Comparison of ENCODE assay signal across 6 mouse cellular contexts in genomic region chr13:12619808-12620207, GRCm38 (mm10). TPM values are rescaled to one million over a fixed set of nuclear protein-coding genes. Genes with fewer than 3 reads are reported as not detected.
DNase-seq lines count a peak whose midpoint lies in the region; ATAC-seq lines count a peak whose summit lies in the region.
"Not testable (repeated sequence)": the region's sequence is repeated elsewhere in the genome, so short reads cannot be mapped to it uniquely, and the experiment has no call there.

No protein-coding gene starts in this region.

- not testable (repeated sequence) for H3K36me3 ChIP-seq in kidney, embryonic 16.5 days (ENCODE audit: insufficient read depth, low read length)

- WGBS in kidney, embryonic 16.5 days, result 91% methylated on average over 8 of the region's 8 CpGs

- not testable (repeated sequence) for H3K4me3 ChIP-seq in kidney, embryonic 16.5 days (ENCODE audit: low read length)

- not testable (repeated sequence) for H3K4me2 ChIP-seq in kidney, embryonic 16.5 days (replicated peaks; ENCODE audit: low read depth, low read length)

- DNase-seq in heart, adult 11 months, result peak; percentile 43
- peak; percentile 26 for DNase-seq in kidney, adult 18-20 months
- peak; percentile 45 to 65 for DNase-seq in kidney, adult 8-10 months
- DNase-seq in kidney, postnatal 10 days, result peak; percentile 6
- DNase-seq in kidney, postnatal 25 days, result peak; percentile 29 to 58

- ATAC-seq in kidney, embryonic 16.5 days (ENCODE audit: low FRiP score, low TSS enrichment), result 0 out of 2 replicates have a peak, but pooled peaks have one; percentile 36

- H3K4me1 ChIP-seq in kidney, embryonic 16.5 days (ENCODE audit: insufficient read depth, low read length), result not testable (repeated sequence)

- not testable (repeated sequence) for H3K27ac ChIP-seq in kidney, embryonic 16.5 days (ENCODE audit: low read length)

- not testable (repeated sequence) for H3K9me3 ChIP-seq in kidney, embryonic 16.5 days (ENCODE audit: low read length)

- not testable (repeated sequence) for H3K27me3 ChIP-seq in kidney, embryonic 16.5 days (ENCODE audit: insufficient read depth, low read length)

- H3K9ac ChIP-seq in kidney, embryonic 16.5 days (replicated peaks; ENCODE audit: low read length), result not testable (repeated sequence)

RNA-seq across cellular contexts. Expression of gene Ero1lb, which starts 54.1 kb away (rescaled TPM):
- 8.4 and 8.8 TPM in 2 replicates for polyA plus RNA-seq in kidney, embryonic 16.5 days (2015; fragmentation: Nextera tagmentation; extraction: Ambion mirVana)
